Mouse (Mus musculus) embryonic fibroblast, embryonic 13.5 days (primary cell): ENCODE data around the gene Tshz2. TPM values are rescaled to one million over a fixed set of nuclear protein-coding genes. Genes with fewer than 3 reads are reported as not detected.
"Not testable (repeated sequence)": the region's sequence is repeated elsewhere in the genome, so short reads cannot be mapped to it uniquely, and the experiment has no call there.

Experiments
- H3K27ac ChIP-seq: 2 replicates; pipeline ENCODE4 v1.5.1; 2012; ENCODE audit warnings: low read length, control low read depth, inconsistent platforms; ENCODE audit not compliant: insufficient read depth
- H3K4me1 ChIP-seq: 2 replicates; pipeline ENCODE4 v1.6.1; 2011; ENCODE audit warnings: low read length; ENCODE audit not compliant: control insufficient read depth, insufficient read depth
- H3K4me3 ChIP-seq: 2 replicates; pipeline ENCODE4 v1.5.1; 2011; ENCODE audit warnings: mild to moderate bottlenecking, control low read depth, low read length; ENCODE audit not compliant: insufficient read depth
- CTCF ChIP-seq: IDR thresholded peaks from 2 replicates; pipeline ENCODE4 v1.5.1; 2011; ENCODE audit warnings: mild to moderate bottlenecking, control low read depth, low read length, moderate library complexity, borderline replicate concordance; ENCODE audit not compliant: insufficient read depth
- POLR2A ChIP-seq: IDR thresholded peaks from 2 replicates; pipeline ENCODE4 v1.6.1; 2011; ENCODE audit warnings: low read depth, mild to moderate bottlenecking, control low read depth, low read length, moderate library complexity
- polyA plus RNA-seq: library from polyadenylated mRNA; stranded (reverse); fragments of >200 nt; gene quantifications from 2 replicates; pipeline ENCODE4 v1.2.4, GENCODE M21; 2011; ENCODE audit warnings: low read depth; ENCODE audit not compliant: missing spikeins, insufficient read length

The Tshz2 gene
- polyA plus RNA-seq, 1 experiment, result 10.7 TPM

- no peak overlapping the region for H3K4me3 ChIP-seq
- H3K27ac ChIP-seq, result no peak overlapping the region
- no peaks in the 10 kb centered on the region for H3K4me1 ChIP-seq
- TF ChIP-seq POLR2A (no peak), CTCF (no peak)
These were observed 216.7 kb downstream of the Tshz2 start for GRCm38 (mm10) chr2:169849541-169849940.

DNA sequence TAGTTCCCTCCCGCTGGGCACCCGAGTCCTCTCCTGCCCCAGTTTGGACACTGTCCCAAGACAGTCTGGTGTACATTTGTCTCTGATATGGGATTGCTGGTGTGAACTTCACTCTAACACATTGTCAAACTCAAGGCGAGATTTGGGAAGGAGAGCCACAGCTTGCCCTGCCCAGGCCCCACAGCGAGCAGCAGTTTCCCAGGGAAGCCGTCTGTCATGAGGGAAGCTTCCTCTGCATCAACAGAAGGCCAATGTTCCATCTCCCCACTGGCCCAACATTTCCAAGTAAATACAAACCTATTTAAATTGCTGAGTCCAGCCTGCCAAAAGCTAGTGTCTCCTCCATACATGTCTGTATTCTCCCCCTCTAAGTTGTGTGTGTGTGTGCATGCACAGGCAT, 218.8 kb downstream of the Tshz2 start:
- no peaks in the 10 kb centered on the region for H3K4me1 ChIP-seq
- H3K27ac ChIP-seq, result no peak overlapping the region
- no peak overlapping the region for H3K4me3 ChIP-seq
- TF ChIP-seq CTCF, result no peak
- TF ChIP-seq POLR2A, result no peak

DNA sequence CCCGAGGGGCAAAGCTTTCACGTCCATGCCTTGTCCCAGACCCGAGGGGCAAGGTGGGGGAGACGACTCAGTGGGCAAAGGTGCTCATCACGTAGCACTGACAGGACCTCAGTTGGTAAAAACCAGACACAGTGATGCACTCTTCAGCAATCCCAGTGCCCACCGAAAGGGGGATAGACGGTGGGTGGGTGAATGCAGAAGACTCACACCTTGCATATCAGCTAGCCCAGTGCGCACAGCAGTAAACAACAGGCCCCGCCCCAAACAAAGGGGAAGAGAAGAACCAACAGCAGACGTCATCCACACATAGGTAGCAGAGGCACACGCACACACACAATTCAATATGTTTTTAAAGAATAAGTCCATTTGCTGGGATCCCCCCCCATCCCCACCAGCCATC, 221.7 kb downstream of the Tshz2 start:
- no peak overlapping the region for H3K4me3 ChIP-seq
- H3K27ac ChIP-seq, result no peak overlapping the region
- no peak for TF ChIP-seq POLR2A
- TF ChIP-seq CTCF, result no peak
- H3K4me1 ChIP-seq, result no peaks in the 10 kb centered on the region

DNA sequence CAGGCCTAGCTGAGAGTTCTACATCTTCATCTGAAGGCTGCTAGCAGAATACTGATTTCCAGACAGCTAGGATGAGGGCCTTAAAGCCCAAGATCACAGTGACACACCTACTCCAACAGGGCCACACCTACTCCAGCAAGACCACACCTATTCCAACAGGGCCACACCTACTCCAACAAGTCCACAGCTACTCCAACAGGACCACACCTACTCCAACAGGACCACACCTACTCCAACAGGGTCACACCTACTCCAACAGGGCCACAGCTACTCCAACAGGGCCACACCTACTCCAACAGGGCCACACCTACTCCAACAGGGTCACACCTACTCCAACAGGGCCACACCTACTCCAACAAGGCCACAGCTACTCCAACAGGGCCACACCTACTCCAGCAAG, 224.2 kb downstream of the Tshz2 start:
- H3K4me1 ChIP-seq, H3K27ac ChIP-seq, H3K4me3 ChIP-seq: not testable (repeated sequence)

- H3K4me3 ChIP-seq, result no peak overlapping the region
- H3K27ac ChIP-seq, result no peak overlapping the region
- no peaks in the 10 kb centered on the region for H3K4me1 ChIP-seq
- TF ChIP-seq CTCF (no peak), POLR2A (no peak)
These were observed 226.5 kb downstream of the Tshz2 start for GRCm38 (mm10) chr2:169859078-169859855.

DNA sequence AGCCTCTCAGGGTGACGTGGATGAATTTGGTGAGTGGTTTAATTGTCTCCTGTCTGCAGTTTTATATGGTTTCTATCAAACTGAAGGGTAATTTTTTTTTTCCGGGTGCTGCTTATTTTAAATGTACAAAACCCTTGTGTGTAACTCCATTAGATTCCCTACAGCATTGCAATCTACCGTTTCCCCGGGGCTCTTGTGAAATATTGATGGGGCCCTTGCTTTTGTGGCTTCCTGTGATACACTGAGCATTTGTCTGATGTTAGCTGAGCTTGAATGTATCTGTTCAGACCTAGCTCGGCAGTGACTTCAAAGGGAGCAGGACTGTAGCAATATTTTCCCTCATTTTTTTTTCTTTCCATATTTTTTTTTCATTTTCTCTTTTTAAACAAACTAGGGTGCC, 228.1 kb downstream of the Tshz2 start:
- TF ChIP-seq CTCF, result no peak
- no peak for TF ChIP-seq POLR2A
- H3K4me3 ChIP-seq, result no peak overlapping the region
- H3K27ac ChIP-seq, result no peak overlapping the region
- H3K4me1 ChIP-seq, result no peaks in the 10 kb centered on the region

DNA sequence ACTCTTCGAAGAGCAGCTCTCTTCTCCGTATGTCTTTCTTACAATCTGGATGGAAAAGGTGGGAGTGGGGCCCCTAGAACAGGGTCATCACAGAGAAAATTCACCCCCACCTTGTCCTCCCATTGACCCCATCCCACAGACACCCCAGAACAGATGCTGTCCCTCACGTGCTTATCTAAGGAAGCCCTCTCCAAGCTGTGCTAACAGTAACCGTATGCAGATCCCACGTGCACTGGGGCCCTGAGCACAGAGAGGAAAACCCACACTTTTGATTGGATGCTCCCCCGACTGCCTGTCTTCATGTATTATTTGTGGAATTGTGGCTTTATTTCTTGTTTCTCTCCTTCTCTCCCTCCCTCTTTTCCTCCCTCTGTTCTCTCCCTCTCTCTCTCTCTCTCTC, 229.9 kb downstream of the Tshz2 start:
- H3K4me1 ChIP-seq, result no peaks in the 10 kb centered on the region
- TF ChIP-seq CTCF (no peak), POLR2A (no peak)
- H3K27ac ChIP-seq, result no peak overlapping the region
- no peak overlapping the region for H3K4me3 ChIP-seq

GRCm38 (mm10) chr2:169869468-169869867, 236.7 kb downstream of the Tshz2 start:
- Histone ChIP-seq H3K27ac (no peak overlapping the region), H3K4me3 (no peak overlapping the region), H3K4me1 (no peaks in the 10 kb centered on the region)
- TF ChIP-seq CTCF (no peak), POLR2A (no peak)

DNA sequence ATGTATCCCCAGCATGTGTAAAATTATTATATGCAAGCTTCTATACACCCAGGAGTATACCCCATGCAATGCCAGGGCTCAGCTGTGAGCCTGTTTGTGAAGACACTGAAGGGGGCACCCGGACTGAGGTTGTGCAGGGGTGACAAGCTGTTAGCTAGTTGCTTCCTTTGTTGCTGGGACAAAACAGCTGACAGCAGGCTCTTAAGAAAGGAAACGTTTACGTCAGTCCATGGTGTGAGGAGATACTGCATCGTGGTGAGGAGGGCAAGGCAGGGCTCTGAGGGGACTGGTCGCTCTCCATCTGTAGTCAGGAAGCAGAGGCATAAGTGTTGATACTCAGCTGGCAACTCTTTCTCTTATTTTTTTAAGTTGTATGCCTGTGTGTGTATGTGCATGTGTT, 237.7 kb downstream of the Tshz2 start:
- no peaks in the 10 kb centered on the region for H3K4me1 ChIP-seq
- no peak overlapping the region for H3K4me3 ChIP-seq
- H3K27ac ChIP-seq, result no peak overlapping the region
- no peak for TF ChIP-seq POLR2A
- no peak for TF ChIP-seq CTCF

DNA sequence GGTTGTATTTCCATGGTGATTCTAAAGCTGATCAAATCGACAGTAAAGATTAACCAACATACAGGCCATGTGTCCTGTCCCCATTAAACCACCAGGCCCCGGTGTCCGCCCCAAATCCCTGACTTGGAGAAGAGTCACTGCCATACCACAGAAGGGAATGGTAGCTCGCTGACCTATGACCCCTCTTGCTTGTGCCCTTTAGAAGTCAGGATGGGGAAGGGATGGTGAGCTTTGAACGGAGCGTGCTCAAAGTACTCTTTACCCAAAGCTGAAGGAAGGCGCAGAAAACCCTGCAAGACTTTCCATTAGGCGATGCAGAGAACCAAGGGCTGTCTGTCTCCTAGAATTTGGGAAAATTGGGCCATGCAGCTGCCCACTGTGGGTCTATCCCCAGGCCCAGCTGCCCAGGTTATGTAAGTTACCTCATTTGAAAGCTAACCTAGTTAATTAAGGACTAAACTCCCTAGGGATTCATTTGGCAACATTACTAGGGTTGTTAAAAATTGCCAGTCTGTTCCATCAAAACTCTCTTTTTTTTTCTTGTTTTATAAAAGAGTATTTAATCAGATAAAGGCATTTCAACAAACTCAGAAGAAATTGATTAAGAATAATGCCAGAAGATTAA, 238.7 kb downstream of the Tshz2 start:
- no peak overlapping the region for H3K27ac ChIP-seq
- no peak overlapping the region for H3K4me3 ChIP-seq
- no peak for TF ChIP-seq CTCF
- TF ChIP-seq POLR2A, result no peak
- no peaks in the 10 kb centered on the region for H3K4me1 ChIP-seq
